Mouse (Mus musculus): ENCODE measurements at regions not wholly inside any gene's neighbourhood (a gene's known extent, or its start where the extent isn't known, plus 50 kb on each side); places are given as distances from the start of the nearest gene placed in this dataset.

GRCm38 (mm10) chr10:99533468-99533867 lies 226.0 kb downstream of the Csl start:
- no peak for DNase-seq

DNA sequence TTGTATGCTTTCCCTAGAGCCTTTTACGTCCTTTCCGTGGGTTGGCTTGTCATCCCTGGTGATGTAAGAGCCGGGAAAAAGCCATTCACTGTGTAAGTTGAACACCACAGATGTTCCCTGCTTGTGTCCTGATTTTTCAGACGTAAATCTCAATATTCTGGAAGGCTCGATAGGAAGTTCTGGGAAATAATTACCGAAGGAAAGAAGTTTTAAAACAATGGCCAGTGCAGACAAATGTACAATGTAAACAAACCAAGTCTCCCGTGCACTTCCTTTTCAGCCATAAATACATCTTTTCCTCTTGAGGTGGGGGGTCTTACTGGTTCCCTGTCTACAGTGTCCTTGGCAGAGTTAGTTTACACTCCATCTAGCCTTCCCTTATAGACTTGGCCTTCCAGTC lies 225.2 kb downstream of the Csl start:
- DNase-seq: no peak

GRCm38 (mm10) chr10:99538639-99539038 lies 220.8 kb downstream of the Csl start:
- no peak for DNase-seq

- no peak for DNase-seq
Measured at GRCm38 (mm10) chr10:99552373-99552772, 207.1 kb downstream of the Csl start.

DNA sequence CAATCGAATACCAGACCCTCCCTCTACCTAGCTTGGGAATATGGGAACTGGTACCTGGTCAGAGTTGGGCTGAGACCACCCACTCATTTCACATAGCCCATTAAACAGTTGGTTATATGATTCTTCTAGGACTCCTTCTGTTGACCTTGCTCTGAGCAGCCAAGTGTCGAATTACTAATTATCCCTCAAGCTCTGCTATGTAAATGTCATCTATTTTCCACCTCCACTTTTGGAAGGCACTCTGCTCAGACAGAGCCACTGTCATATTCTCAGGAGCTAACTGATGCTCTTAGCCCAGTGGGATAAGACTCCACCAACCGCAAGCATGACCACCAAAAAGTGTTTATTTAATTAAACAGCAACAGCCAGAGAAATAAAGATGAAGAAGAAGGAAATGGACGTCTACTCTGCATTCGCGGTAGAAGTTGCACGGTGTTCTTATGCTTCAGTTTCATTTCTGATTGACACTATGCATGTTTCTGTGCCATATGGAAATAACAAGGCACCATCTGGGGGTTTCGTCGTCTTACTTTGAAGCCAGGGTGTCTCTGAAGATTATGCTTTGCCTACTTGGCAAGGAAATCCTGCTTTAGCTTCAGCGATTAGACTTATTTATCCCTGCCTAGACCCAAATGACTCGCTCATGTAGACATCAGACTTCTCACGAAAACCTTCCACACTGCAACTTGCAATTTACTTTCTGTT lies 206.5 kb downstream of the Csl start:
- no peak for DNase-seq

DNA sequence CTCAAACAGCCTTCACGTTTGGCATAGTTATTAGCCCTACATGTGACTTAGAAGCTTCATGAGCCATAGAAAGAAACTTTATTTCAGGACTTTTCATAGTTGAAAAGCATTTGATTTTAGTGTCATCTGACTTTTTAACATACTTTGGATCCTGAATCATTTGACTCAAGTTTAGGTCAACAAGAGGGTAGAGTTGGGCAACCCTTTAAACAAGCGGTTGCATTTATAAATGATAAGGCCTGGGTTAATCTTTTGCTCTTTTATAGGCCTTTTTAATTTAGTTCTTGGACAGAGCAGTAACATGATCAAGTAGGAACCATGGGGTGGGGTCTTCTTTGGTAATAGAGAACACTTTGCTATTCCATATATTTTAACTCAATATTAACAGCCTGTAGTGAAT lies 204.4 kb downstream of the Csl start:
- no peak for DNase-seq

DNA sequence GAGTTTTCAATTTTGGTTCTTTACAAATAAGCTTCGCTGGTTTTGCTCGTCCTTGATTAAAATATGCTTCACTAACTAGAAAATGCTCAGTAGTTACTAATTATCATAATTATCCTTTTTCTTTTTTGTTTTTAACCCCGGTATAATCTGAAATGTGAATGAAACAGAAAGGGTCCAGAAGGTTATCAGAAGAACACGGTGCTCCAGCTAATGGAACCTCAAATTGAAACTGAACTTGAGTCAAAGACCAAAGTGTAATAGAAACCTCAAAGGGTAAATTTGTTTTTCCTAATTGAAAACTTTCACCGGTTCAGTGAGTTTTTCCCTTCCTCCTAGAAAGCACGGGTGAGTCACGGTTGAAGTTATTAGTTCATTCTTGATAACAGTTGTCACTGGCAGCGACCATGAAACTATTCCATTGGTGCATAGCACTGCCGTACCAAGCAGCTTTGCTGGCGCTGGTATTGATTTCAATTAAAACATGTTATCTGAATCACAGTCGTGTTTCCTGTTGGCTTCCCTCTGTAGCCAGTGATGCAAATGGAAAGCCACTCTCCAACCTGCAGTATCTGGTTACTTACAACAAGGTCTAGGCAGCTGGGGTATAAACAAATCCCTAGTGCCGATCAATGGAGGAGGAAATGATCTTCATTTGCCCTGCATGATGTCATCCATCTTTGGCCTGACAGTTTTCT lies 203.7 kb downstream of the Csl start:
- no peak for DNase-seq

DNA sequence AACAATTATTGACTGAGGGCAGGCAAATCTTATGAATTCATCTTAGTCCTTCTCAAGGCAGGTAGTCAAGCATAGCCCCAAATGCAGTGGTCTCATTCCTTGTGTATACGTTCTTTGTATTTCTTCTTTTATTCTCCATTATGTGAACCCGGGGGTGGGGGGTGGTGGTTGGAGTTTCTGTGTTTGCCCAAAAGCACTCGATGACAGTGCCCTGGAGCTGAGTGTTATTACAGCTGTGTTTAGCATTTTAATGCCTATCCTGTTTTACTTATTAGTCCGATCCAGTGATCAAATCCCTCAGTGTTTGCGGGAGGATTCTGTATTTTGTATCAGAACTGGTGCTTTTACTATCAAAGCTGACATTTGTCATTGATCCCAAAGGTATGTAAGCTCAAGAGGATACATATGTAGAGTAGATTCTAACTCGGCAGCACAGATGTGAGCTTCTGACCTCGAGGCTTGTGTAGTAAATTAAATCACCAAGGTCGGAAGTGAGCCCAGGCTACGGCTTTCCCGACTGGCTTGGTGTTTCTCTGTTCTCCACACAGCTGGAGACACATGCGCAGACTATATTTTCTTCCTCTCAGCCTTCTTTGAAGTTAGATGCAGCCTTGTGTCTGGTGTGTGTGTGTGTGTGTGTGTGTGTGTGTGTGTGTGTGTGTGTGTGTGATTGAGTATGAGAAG lies 203.0 kb downstream of the Csl start:
- DNase-seq: no peak

GRCm38 (mm10) chr10:99558656-99559055 lies 200.8 kb downstream of the Csl start:
- no peak for DNase-seq

DNA sequence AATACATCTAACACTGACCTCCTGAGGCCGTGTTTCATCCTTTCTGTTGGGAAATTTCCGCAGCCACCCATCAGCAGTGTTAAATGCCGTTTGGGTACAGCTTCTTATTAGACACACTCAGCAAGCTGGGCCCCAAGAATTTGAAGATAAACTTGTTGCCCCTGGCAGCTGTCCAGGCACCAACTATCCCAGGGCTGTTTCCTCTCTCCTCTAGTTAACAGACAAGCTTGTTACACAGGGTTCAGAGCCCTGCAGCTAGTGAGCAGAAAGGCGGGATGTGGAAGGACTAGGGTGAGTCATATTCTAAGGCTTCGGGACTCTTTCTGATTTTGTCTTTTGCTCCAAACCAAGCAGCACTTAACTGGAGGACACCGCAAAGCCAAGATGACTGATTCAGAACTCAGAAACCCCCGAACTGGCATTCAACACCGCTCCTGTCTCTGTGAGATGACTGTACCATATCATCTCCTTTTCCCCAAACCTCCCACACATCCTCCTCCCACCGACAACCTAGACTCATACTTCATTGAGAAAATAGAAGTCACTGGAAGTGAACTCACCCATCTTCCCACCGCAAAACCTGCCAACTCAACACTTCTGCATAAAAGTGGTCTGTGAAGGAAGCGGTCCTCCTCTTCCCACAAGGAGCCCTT lies 198.2 kb downstream of the Csl start:
- no peak for DNase-seq

- DNase-seq: no peak
Measured at GRCm38 (mm10) chr10:99564605-99565004, 194.9 kb downstream of the Csl start.

DNA sequence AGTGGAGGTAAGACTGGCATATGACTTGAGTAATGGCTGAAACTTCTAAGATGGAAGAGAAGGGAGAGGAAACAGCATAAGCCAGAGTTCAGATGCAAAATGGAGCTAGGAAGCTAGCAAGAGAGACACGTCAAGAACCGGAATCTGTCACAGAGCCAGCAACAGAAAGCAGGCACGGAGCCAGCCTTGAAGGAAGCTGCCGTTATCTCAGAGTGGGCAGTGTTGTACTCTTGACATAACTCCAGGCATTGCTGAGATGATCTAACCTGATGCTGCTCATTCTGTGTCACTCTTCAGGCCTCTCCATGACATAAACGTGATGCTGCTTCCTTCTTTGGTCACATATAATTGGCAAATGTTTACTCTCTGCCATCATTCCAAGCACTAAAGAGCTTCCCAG lies 191.0 kb downstream of the Csl start:
- DNase-seq: no peak

GRCm38 (mm10) chr10:99570190-99570589 lies 189.3 kb downstream of the Csl start:
- DNase-seq: no peak

GRCm38 (mm10) chr10:99573997-99574396 lies 185.5 kb downstream of the Csl start:
- DNase-seq: no peak

DNA sequence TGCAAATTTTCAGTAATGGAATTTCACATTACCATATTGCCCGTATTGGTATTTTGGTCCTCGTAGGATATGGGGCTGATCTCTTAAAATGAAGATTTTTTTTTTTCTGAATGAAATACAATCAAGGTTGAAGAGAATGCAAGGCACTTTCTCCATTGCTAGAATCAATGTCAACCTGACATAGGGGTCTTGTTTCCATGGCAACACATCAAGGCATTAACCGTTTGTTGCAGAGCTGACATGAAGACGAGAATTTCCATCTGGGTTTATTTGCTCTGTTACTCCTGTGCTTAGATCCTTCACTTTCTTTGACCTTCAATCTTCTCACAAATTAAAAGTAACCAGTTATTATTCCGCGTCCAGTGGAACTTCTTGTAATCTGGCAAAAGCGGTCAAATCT lies 184.2 kb downstream of the Csl start:
- DNase-seq: no peak

- DNase-seq: no peak
Measured at GRCm38 (mm10) chr10:99576301-99576700, 183.2 kb downstream of the Csl start.

DNA sequence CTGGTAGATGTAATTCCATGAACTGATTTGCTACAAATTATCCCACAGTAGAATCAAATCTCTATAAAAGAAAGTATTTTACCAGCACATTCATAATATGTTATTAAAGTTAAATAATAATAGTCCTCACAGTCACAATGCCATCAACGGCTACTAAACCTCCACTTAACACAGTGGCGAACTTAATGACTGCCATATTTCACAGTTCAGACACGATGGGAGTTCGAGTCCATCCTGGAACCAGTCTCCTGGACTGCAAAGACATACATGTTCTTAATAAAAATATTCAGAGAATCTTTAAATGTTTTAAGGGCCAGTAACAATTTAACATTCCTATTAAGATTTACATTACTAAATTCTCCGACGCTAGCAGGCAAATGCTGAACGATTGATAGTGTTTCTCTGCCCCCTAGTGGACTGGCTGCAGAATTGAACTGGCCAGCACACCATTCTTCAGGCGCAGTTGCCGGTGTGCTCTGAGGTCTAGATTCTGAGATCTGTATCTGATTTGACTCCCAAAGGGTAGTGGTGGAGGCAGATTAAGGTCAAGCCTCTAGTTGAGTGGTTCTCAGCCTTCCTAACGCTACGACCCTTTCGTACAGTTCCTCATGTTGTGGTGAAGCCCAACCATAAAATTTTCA lies 182.3 kb downstream of the Csl start:
- DNase-seq: peak; percentile 32

GRCm38 (mm10) chr10:99578366-99578765 lies 181.1 kb downstream of the Csl start:
- no peak for DNase-seq

DNA sequence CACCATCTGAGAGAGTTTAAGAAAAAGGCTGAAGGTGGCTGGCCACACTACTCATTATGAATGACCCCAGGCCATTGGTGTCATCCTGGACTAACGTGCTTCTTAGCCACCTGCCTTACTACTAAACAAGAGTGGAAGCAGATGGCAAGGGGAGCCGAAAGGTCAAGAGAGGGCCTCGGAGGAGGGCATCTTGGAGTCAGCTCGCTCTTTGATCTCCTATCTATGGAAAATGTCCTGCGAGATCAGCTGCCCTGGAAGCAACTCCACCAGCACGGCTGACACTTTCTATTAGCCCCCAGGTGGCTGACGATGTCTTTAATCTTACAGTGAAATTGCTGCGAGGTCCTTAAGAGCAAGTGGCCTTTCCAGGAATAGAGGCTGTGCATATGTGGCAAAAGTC lies 179.3 kb downstream of the Csl start:
- no peak for DNase-seq

- no peak for DNase-seq
Measured at GRCm38 (mm10) chr10:99581074-99581473, 178.4 kb downstream of the Csl start.

- no peak for DNase-seq
Measured at GRCm38 (mm10) chr10:99584855-99585254, 174.6 kb downstream of the Csl start.

DNA sequence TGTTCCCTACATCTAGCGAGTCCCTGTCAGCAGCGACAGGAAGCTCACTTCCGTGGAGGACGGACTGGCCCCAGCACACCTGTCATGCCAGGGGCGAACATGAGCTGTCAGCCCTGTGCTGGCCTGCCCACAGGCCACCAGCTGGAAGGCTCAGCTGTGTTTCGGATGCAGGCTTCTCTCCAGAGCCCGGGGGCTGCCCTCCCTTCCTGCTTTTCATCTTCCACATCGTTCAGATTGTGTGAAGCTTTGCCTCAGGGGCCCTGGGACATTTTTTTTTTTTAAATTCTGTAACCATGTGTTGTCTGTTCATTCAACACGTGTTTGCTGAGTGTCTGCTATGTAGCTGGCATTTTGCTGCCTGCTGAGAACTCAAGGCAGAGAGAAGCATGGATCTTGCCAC lies 167.2 kb downstream of the Csl start:
- DNase-seq: no peak

- DNase-seq: no peak
Measured at GRCm38 (mm10) chr10:99595659-99596058, 163.8 kb downstream of the Csl start.

All from cerebellum, adult 8-10 months (tissue).